Mouse (Mus musculus) stomach, postnatal 0 days (tissue): ENCODE measurements around the gene Gm10490.
"Not testable (repeated sequence)": the region's sequence is repeated elsewhere in the genome, so short reads cannot be mapped to it uniquely, and the experiment has no call there.

Source experiments
- CTCF ChIP-seq: IDR thresholded peaks from 2 replicates; pipeline ENCODE4 v1.5.1; 2016; ENCODE audit warnings: antibody characterized with exemption, low read depth, mild to moderate bottlenecking, moderate library complexity
- EP300 ChIP-seq: optimal IDR thresholded peaks from 2 replicates; pipeline ENCODE3; 2016; ENCODE audit warnings: antibody characterized with exemption

GRCm38 (mm10) chrX:7915669-7916068 is 6.3 kb downstream of the Gm10490 start:
- TF ChIP-seq CTCF: peak; percentile 52
- TF ChIP-seq EP300: not testable (repeated sequence)
